10 mouse cellular contexts compared by ENCODE assay signal in the genomic region with DNA sequence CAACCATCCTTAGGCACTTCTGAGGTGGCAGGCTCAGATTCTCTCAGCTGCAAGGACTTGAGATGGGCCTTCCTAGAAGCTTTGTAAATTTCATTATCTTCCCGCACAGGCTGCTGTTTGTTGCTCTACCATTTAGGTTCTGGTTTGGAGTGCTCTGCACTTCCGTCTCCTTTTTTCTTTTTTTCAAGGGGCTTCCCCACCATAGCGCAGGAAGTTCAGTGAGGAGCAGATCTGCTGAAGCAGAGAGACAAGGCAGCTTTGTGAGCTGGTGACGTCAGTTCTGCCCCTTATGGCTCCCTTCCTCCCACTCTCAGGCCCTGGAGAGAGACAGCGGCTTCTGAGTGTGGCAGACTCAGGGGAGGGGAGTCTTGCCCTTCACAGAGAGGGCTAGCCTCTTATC. TPM values are rescaled to one million over a fixed set of nuclear protein-coding genes. Genes with fewer than 3 reads are reported as not detected.
DNase-seq lines count a peak whose midpoint lies in the region; ATAC-seq and TF ChIP-seq lines count a peak whose summit lies in the region.
"Had no signal": no experiment of that assay in that cellular context is flagged by ENCODE, and none has a peak within 500 bp of the region (broad histone marks: within the 10 kb centered on the region; RNA-seq: fewer than 3 reads in every experiment).

No protein-coding gene starts in this region.

- H3K4me3 ChIP-seq in midbrain, embryonic 14.5 days (replicated peaks; ENCODE audit: low read depth, low read length) = no peak overlapping the region
- H3K4me3 ChIP-seq in midbrain, embryonic 10.5 days = no peak overlapping the region
- H3K4me3 ChIP-seq in hindbrain, embryonic 11.5 days (ENCODE audit: low read depth, low read length) = no peak overlapping the region
- H3K4me3 ChIP-seq: embryonic facial prominence, embryonic 13.5 days had no signal

- no peak overlapping the region for H3K27ac ChIP-seq in midbrain, embryonic 14.5 days (replicated peaks; ENCODE audit: low read depth, low read length)
- no peak overlapping the region for H3K27ac ChIP-seq in midbrain, embryonic 10.5 days (replicated peaks)
- H3K27ac ChIP-seq in hindbrain, embryonic 11.5 days (ENCODE audit: low read depth, low read length) = no peak overlapping the region
- H3K27ac ChIP-seq: embryonic facial prominence, embryonic 13.5 days had no signal

- DNase-seq in midbrain, embryonic 14.5 days = peak; percentile 19
- DNase-seq in midbrain, embryonic 10.5 days (ENCODE audit: low spot score) = no peak
- peak; percentile 47 for DNase-seq in brain, embryonic 14.5 days (ENCODE audit: low read depth)
- peak; percentile 43 for DNase-seq in lung, postnatal 36 days
- peak; percentile 69 to 74 for DNase-seq in thymus, postnatal 10 days (ENCODE audit: low spot score in 2 of 2)
- DNase-seq in hindbrain, embryonic 11.5 days (ENCODE audit: low spot score) = no peak
- no peak for DNase-seq in ovary, postnatal 14 days (ENCODE audit: low spot score)
- no peak for DNase-seq in left cerebral cortex, adult 18-20 months (ENCODE audit: low spot score in 2 of 2)

- H3K4me2 ChIP-seq in midbrain, embryonic 14.5 days (ENCODE audit: low read length) = no peak overlapping the region
- H3K4me2 ChIP-seq in hindbrain, embryonic 11.5 days (replicated peaks; ENCODE audit: low read depth, low read length) = no peak overlapping the region
- H3K4me2 ChIP-seq: embryonic facial prominence, embryonic 13.5 days had no signal

- H3K9ac ChIP-seq in midbrain, embryonic 14.5 days (replicated peaks; ENCODE audit: low read length) = no peak overlapping the region
- no peak overlapping the region for H3K9ac ChIP-seq in hindbrain, embryonic 11.5 days (ENCODE audit: low read depth, low read length)
- H3K9ac ChIP-seq: embryonic facial prominence, embryonic 13.5 days had no signal

- H3K27me3 ChIP-seq in midbrain, embryonic 14.5 days (ENCODE audit: control insufficient read depth, insufficient read depth, low read length) = peaks cover 26% of the 10 kb centered on the region
- peaks cover 57% of the 10 kb centered on the region for H3K27me3 ChIP-seq in midbrain, embryonic 10.5 days (ENCODE audit: low read depth, poor library complexity, severe bottlenecking)
- peaks cover 35% of the 10 kb centered on the region for H3K27me3 ChIP-seq in hindbrain, embryonic 11.5 days (ENCODE audit: control insufficient read depth, insufficient read depth, low read length)

- 37% methylated on average over 5 of the region's 5 CpGs for WGBS in midbrain, embryonic 14.5 days
- WGBS in midbrain, embryonic 10.5 days = 41% methylated on average over 5 of the region's 5 CpGs
- 31% methylated on average over 5 of the region's 5 CpGs for WGBS in hindbrain, embryonic 11.5 days

- peaks cover 10% of the 10 kb centered on the region for H3K4me1 ChIP-seq in midbrain, embryonic 14.5 days (ENCODE audit: control insufficient read depth, insufficient read depth, low read length)
- peaks cover 14% of the 10 kb centered on the region for H3K4me1 ChIP-seq in midbrain, embryonic 10.5 days
- no peaks in the 10 kb centered on the region for H3K4me1 ChIP-seq in hindbrain, embryonic 11.5 days (replicated peaks; ENCODE audit: control insufficient read depth, insufficient read depth, low read length)

- no peak for TF ChIP-seq POLR2A in brain, embryonic 14.5 days (IDR thresholded peaks at IDR 0.05; ENCODE audit: borderline replicate concordance, extremely low read depth, insufficient read depth, insufficient read length, poor library complexity, severe bottlenecking)

- no peak for TF ChIP-seq CTCF in brain, embryonic 14.5 days (IDR thresholded peaks at IDR 0.05; ENCODE audit: borderline replicate concordance, extremely low read depth, insufficient read depth, insufficient read length)

- H3K36me3 ChIP-seq in midbrain, embryonic 14.5 days (ENCODE audit: control insufficient read depth, insufficient read depth, low read length) = no peaks in the 10 kb centered on the region
- H3K36me3 ChIP-seq in midbrain, embryonic 10.5 days = no peaks in the 10 kb centered on the region
- H3K36me3 ChIP-seq in hindbrain, embryonic 11.5 days (ENCODE audit: control insufficient read depth, insufficient read depth, low read length) = no peaks in the 10 kb centered on the region
- H3K36me3 ChIP-seq: embryonic facial prominence, embryonic 13.5 days had no signal

- no peak for ATAC-seq in midbrain, embryonic 14.5 days (ENCODE audit: low FRiP score, low TSS enrichment)
- no peak for ATAC-seq in hindbrain, embryonic 11.5 days (ENCODE audit: low FRiP score)
- ATAC-seq: midbrain, embryonic 16.5 days had no signal

- H3K9me3 ChIP-seq in midbrain, embryonic 14.5 days (ENCODE audit: control insufficient read depth, low read length) = no peaks in the 10 kb centered on the region
- H3K9me3 ChIP-seq in midbrain, embryonic 10.5 days (replicated peaks) = no peaks in the 10 kb centered on the region
- no peaks in the 10 kb centered on the region for H3K9me3 ChIP-seq in hindbrain, embryonic 11.5 days (ENCODE audit: control insufficient read depth, low read length)
- H3K9me3 ChIP-seq: embryonic facial prominence, embryonic 13.5 days had no signal

RNA-seq across cellular contexts. Expression of gene Galnt6, which starts 3.4 kb away (rescaled TPM):
- polyA plus RNA-seq in midbrain, embryonic 14.5 days (2014; fragmentation: Nextera tagmentation; extraction: Ambion mirVana) = 0.14 TPM in 1 of 2 replicates, not detected in the other
- polyA plus RNA-seq in midbrain, embryonic 10.5 days (2016; fragmentation: Nextera tagmentation; extraction: Ambion mirVana) = 0.07 and 0.09 TPM in 2 replicates
- 0.09 and 0.22 TPM in 2 replicates for polyA plus RNA-seq in brain, embryonic 14.5 days (2012; rRNA removed)
- 0.14 and 0.15 TPM in 2 replicates for polyA plus RNA-seq in hindbrain, embryonic 11.5 days (2014; fragmentation: Nextera tagmentation; extraction: Ambion mirVana)
- total RNA-seq in left cerebral cortex, adult 18-20 months (2021) = 1 to 10 TPM; 5.7 to 6.7 TPM

RNA-seq across cellular contexts. Expression of gene Slc4a8, which starts 29.0 kb away (rescaled TPM):
- polyA plus RNA-seq in midbrain, embryonic 14.5 days (2014; fragmentation: Nextera tagmentation; extraction: Ambion mirVana) = 24.2 and 32.3 TPM in 2 replicates
- polyA plus RNA-seq in midbrain, embryonic 10.5 days (2016; fragmentation: Nextera tagmentation; extraction: Ambion mirVana) = 8.4 and 10.2 TPM in 2 replicates
- 23.8 and 31.3 TPM in 2 replicates for polyA plus RNA-seq in brain, embryonic 14.5 days (2012; rRNA removed)
- 6.6 and 9.0 TPM in 2 replicates for polyA plus RNA-seq in hindbrain, embryonic 11.5 days (2014; fragmentation: Nextera tagmentation; extraction: Ambion mirVana)
- 10 to 100 TPM; 67.6 to 73.7 TPM for total RNA-seq in left cerebral cortex, adult 18-20 months (2021)

RNA-seq across cellular contexts. Expression of gene Cela1, which starts 44.9 kb away (rescaled TPM):
- polyA plus RNA-seq in midbrain, embryonic 14.5 days (2014; fragmentation: Nextera tagmentation; extraction: Ambion mirVana) = 0.74 TPM in 1 of 2 replicates, not detected in the other
- 0.96 and 1.7 TPM in 2 replicates for polyA plus RNA-seq in midbrain, embryonic 10.5 days (2016; fragmentation: Nextera tagmentation; extraction: Ambion mirVana)
- polyA plus RNA-seq in brain, embryonic 14.5 days (2012; rRNA removed) = 0.68 and 0.71 TPM in 2 replicates
- polyA plus RNA-seq in hindbrain, embryonic 11.5 days (2014; fragmentation: Nextera tagmentation; extraction: Ambion mirVana) = 0.99 and 1.7 TPM in 2 replicates
- 1 to 10 TPM; 2.7 TPM for total RNA-seq in left cerebral cortex, adult 18-20 months (2021)

Comparison
In these comparisons a context has a peak if more than half of its experiments do, and no peak if none do; other contexts are left out.
1. DNase-seq: peak in midbrain, embryonic 14.5 days (single experiment), brain, embryonic 14.5 days (single experiment), lung, postnatal 36 days (single experiment) and thymus, postnatal 10 days (2 of 2); none in midbrain, embryonic 10.5 days (single experiment), hindbrain, embryonic 11.5 days (single experiment), ovary, postnatal 14 days (single experiment) and left cerebral cortex, adult 18-20 months (0 of 2).